Mouse (Mus musculus): ENCODE results near the gene Gdf3.

DNA sequence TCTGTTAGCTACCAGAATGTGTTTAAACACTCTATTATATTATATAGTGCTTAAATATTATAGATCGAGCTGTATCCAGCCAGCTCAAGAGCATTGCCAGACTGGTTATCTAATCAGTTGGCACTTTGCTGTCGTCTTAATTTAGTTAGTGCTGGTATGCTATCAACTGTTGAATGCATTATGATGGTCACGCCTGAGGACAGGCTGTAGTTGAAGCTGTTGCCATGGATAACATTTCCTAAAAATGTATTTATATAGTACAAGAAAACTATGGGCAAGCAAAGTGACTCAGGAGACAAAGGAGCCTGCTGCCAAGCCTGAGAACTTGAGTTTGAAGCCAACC, 38.3 kb downstream of the Gdf3 start:
- TF ChIP-seq CTCF (IDR thresholded peaks at IDR 0.05; ENCODE audit: low read depth) (no peak), EP300 (optimal IDR thresholded peaks at IDR 0.05) (no peak)
